Mouse (Mus musculus): ENCODE measurements around the gene AU040320. TPM values are rescaled to one million over a fixed set of nuclear protein-coding genes. Genes with fewer than 3 reads are reported as not detected.

AU040320 gene
- total and polyA plus RNA-seq, 3 experiments, result 3.0 to 17.0 (median 15.2) TPM

DNA sequence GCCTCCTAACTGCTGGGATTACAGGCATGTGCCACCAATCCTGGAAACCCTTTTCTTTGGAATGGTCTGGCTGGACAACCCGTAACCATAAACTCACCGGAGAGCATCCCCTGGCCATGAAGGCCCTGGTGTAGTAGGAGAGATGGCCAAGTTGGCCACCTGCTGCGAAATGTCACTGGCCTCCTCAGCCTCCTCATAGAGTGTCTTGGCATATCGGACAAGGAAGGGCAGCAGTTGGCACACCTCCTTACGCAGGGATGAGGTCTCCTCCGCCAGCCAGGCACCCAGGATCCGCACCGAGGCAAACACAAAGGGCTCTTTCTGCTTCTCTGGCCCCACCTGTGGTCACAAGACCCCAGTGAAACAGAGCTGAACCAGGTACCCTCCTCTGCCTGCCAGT, 5.0 kb upstream of the AU040320 start:
- in situ Hi-C loops (cut with MboI; ENCODE audit: low pct_ligation_motif_present, low pct_unique_long_range_greater_than_20kb, low sequenced_read_pairs), result loop anchor here (5.0 kb wide), 2 partner anchors 94 to 141 kb away; partner anchors contain the start of gene 5730409E04Rik
- Histone ChIP-seq H3K4me2 (ENCODE audit: insufficient read depth, low read depth, poor library complexity, severe bottlenecking) (no peak overlapping the region), H3K9me3 (replicated peaks; ENCODE audit: low read length) (no peaks in the 10 kb centered on the region), H3K4me3 (replicated peaks in 1 of 3; ENCODE audit: low read depth in 2 of 3, low read length in 2 of 3, poor library complexity in 1 of 3) (no peak overlapping the region), H3K27ac (ENCODE audit: insufficient read depth, low read depth) (no peak overlapping the region), H3K9ac (ENCODE audit: insufficient read depth, low read depth) (no peak overlapping the region), H3K27me3 (replicated peaks) (no peaks in the 10 kb centered on the region), H3K79me2 (replicated peaks; ENCODE audit: control insufficient read depth, extremely low read depth, insufficient read depth, poor library complexity, severe bottlenecking) (peaks cover 17% of the 10 kb centered on the region), H3K4me1 (ENCODE audit: control insufficient read depth in 1 of 2, insufficient read depth in 2 of 2) (peaks cover 11 to 40% of the 10 kb centered on the region in 2 experiments), H3K36me3 (replicated peaks in 1 of 2; ENCODE audit: control insufficient read depth in 1 of 2, insufficient read depth in 1 of 2, low read length in 1 of 2) (peaks cover 61 to 82% of the 10 kb centered on the region in 2 experiments)
- dilution Hi-C loops (cut with MboI; ENCODE audit: extremely low pct_ligation_motif_present, extremely low pct_unique_long_range_greater_than_20kb, low sequenced_read_pairs), result no loop called here
- DNase-seq (ENCODE audit: extremely low read depth), result no peak
- TF ChIP-seq EP300 (IDR thresholded peaks at IDR 0.05; ENCODE audit: low read length), result no peak
- no peak for TF ChIP-seq CHD2 (IDR thresholded peaks at IDR 0.05; ENCODE audit: low read length)
- TF ChIP-seq POLR2AphosphoS2 (IDR thresholded peaks at IDR 0.05; ENCODE audit: low read depth, low read length), result no peak
- TF ChIP-seq RCOR1 (conservative IDR thresholded peaks at IDR 0.05; ENCODE audit: low read depth, low read length), result no peak
- no peak for TF ChIP-seq CTCF (conservative IDR thresholded peaks at IDR 0.05 in 1 of 2, IDR thresholded peaks at IDR 0.05 in 1 of 2; ENCODE audit: low read depth in 2 of 2, low read length in 2 of 2)
- TF ChIP-seq TCF12 (IDR thresholded peaks at IDR 0.05; ENCODE audit: low read depth, low read length), result no peak
- no peak for TF ChIP-seq MAZ (IDR thresholded peaks at IDR 0.05; ENCODE audit: low read depth, low read length)
- no peak for TF ChIP-seq TBP (conservative IDR thresholded peaks at IDR 0.05; ENCODE audit: low read depth, low read length)
- no peak for TF ChIP-seq USF1 (IDR thresholded peaks at IDR 0.05; ENCODE audit: low read depth, low read length)
- no peak for TF ChIP-seq MYC (IDR thresholded peaks at IDR 0.05; ENCODE audit: low read depth, low read length)
- TF ChIP-seq RAD21 (IDR thresholded peaks at IDR 0.05; ENCODE audit: low read depth, low read length), result no peak
- TF ChIP-seq UBTF (IDR thresholded peaks at IDR 0.05; ENCODE audit: low read depth, low read length), result no peak
- TF ChIP-seq USF2 (conservative IDR thresholded peaks at IDR 0.05; ENCODE audit: low read depth, low read length), result no peak
- no peak for TF ChIP-seq KAT2A (IDR thresholded peaks at IDR 0.05; ENCODE audit: insufficient replicate concordance, low read length)
- TF ChIP-seq ZMIZ1 (IDR thresholded peaks at IDR 0.05; ENCODE audit: low read depth, low read length), result no peak
- TF ChIP-seq JUND (conservative IDR thresholded peaks at IDR 0.05; ENCODE audit: low read depth, low read length), result no peak

DNA sequence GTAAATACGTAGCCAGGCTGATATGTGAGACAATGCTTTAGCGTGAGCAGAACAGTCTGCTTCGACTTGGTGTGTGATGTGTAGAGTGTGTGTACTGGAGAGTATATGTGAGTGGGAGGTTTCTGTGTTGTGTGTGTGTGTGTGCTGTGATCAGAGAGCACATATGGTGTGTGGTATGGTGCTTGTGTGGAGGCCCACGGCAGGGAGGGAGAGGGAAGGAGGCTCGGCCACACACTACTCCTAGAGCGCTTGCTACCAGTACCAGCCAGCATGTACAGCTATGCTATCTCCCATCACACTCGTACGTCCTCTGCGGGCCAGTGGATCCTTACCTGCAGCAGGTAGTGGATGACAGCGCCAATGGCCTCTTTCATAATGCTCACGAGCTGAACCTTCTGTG, 3.8 kb upstream of the AU040320 start:
- Histone ChIP-seq H3K27me3 (replicated peaks) (no peaks in the 10 kb centered on the region), H3K9me3 (replicated peaks; ENCODE audit: low read length) (no peaks in the 10 kb centered on the region), H3K79me2 (replicated peaks; ENCODE audit: control insufficient read depth, extremely low read depth, insufficient read depth, poor library complexity, severe bottlenecking) (peaks cover 17% of the 10 kb centered on the region), H3K9ac (ENCODE audit: insufficient read depth, low read depth) (no peak overlapping the region), H3K4me3 (replicated peaks in 1 of 3; ENCODE audit: low read depth in 2 of 3, low read length in 2 of 3, poor library complexity in 1 of 3) (no peak overlapping the region), H3K4me2 (ENCODE audit: insufficient read depth, low read depth, poor library complexity, severe bottlenecking) (no peak overlapping the region), H3K27ac (ENCODE audit: insufficient read depth, low read depth) (no peak overlapping the region), H3K4me1 (ENCODE audit: control insufficient read depth in 1 of 2, insufficient read depth in 2 of 2) (peaks cover 11 to 43% of the 10 kb centered on the region in 2 experiments), H3K36me3 (replicated peaks in 1 of 2; ENCODE audit: control insufficient read depth in 1 of 2, insufficient read depth in 1 of 2, low read length in 1 of 2) (peaks cover 50 to 71% of the 10 kb centered on the region in 2 experiments)
- dilution Hi-C loops (cut with MboI; ENCODE audit: extremely low pct_ligation_motif_present, extremely low pct_unique_long_range_greater_than_20kb, low sequenced_read_pairs), result no loop called here
- in situ Hi-C loops (cut with MboI; ENCODE audit: low pct_ligation_motif_present, low pct_unique_long_range_greater_than_20kb, low sequenced_read_pairs), result loop anchor here (5.0 kb wide), 2 partner anchors 93 to 142 kb away; partner anchors contain the start of gene 5730409E04Rik
- DNase-seq (ENCODE audit: extremely low read depth), result no peak
- TF ChIP-seq TBP (conservative IDR thresholded peaks at IDR 0.05; ENCODE audit: low read depth, low read length) (no peak), KAT2A (IDR thresholded peaks at IDR 0.05; ENCODE audit: insufficient replicate concordance, low read length) (no peak), PAX5 (IDR thresholded peaks at IDR 0.05; ENCODE audit: low read length) (no peak), ELF1 (IDR thresholded peaks at IDR 0.05; ENCODE audit: low read depth, low read length) (no peak), ETS1 (conservative IDR thresholded peaks at IDR 0.05; ENCODE audit: low read depth, low read length) (no peak), MXI1 (IDR thresholded peaks at IDR 0.05; ENCODE audit: low read depth, low read length) (no peak), SIN3A (IDR thresholded peaks at IDR 0.05; ENCODE audit: low read length) (no peak), NRF1 (IDR thresholded peaks at IDR 0.05; ENCODE audit: low read depth, low read length) (no peak), EP300 (IDR thresholded peaks at IDR 0.05; ENCODE audit: low read length) (no peak), MEF2A (IDR thresholded peaks at IDR 0.05; ENCODE audit: borderline replicate concordance, low read depth, low read length) (no peak), BHLHE40 (IDR thresholded peaks at IDR 0.05; ENCODE audit: low read depth, low read length) (no peak), SMC3 (IDR thresholded peaks at IDR 0.05; ENCODE audit: low read depth, low read length) (no peak), CHD1 (IDR thresholded peaks at IDR 0.05; ENCODE audit: low read depth, low read length) (no peak), IRF4 (IDR thresholded peaks at IDR 0.05; ENCODE audit: low read depth, low read length) (no peak), JUN (IDR thresholded peaks at IDR 0.05; ENCODE audit: insufficient read depth, low read depth, low read length) (no peak), JUND (conservative IDR thresholded peaks at IDR 0.05; ENCODE audit: low read depth, low read length) (no peak), ZKSCAN1 (IDR thresholded peaks at IDR 0.05; ENCODE audit: borderline replicate concordance, low read depth, low read length) (no peak), ZNF384 (IDR thresholded peaks at IDR 0.05; ENCODE audit: low read depth, low read length) (no peak)
